Mouse (Mus musculus): ENCODE measurements around the gene Exoc1.

The Exoc1 gene

DNA sequence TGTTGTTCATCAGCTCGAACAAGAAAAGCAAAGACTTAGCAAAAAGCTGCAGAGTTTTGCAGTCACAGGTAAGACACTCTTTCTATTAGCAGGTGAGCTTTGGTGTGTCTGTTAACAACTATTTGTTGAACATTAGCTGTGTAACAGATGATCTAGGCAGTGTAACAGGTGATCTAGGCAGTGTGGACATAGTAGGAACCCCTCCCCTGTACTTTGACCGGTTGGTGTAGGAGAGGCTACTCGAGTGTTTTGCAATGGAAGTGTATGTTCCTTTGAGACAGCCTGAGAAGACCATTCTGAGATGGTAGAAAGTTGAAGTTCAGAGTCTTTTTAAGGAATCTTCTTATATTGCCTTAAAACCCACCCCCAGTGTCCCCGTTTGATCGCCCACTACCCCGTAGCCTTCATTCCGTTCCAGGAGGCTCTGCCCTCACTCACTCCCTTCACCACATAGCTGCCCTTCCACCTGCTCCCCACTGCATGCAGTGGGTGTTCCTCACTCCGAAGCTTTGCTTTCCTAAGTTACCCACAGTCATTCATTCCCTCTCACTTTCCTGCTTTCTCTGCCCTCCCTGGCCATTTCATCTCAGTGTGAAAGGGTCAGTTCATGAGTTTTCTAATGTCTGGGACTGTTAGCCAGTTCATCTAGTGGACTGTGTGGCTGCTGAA is 80.7 kb downstream of the Exoc1 start:
- no peak for DNase-seq (ENCODE audit: low spot score)

DNA sequence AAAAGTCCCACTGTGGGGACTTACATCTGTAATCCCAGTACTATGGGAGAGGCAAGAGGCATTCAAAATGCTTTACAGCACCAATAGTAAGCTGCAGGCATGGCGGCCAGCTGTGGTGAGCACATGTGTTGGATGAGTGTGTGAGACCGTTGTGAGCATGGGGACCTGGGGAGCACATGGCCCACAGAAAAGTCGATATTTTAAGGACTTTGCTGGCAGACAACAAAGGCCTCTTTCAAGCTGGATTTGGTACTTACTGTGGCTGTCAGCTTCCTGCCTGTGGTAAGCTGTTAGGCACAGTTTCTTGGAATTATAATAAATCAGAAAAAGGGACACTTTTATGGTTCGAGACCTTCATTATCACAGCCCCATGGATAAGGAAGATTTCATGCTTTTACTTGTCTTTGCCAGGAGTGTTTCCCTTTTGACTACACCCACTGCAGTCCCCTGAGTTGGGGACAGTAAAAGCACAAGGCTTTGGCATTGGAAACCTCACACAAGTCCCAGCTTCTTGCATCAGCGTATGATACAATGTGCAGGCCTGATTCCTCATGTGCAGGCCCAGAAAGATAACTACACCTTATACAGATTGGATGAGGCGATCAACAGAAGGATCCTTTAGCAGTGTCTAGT is 83.9 kb downstream of the Exoc1 start:
- no peak for DNase-seq (ENCODE audit: low spot score)

DNA sequence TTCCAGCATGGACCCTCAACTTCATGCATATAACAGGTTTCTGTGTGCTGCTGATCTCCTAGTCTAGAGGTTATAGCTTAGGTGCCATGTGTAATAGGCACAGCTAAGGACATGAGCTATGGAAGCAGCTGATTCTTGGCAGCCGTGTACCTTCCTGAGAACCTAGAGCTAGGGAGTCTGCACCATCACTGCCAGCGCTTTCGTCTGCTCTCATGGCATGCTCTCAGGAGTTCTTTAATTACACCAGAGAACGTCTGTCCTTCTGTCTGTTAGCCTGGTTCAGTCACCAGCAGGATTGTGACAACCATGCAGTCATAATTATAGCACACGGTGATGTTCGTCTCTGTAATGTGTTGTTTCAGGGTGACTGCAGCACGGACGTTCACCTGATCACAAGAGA is 86.2 kb downstream of the Exoc1 start:
- DNase-seq (ENCODE audit: low spot score) = no peak

DNA sequence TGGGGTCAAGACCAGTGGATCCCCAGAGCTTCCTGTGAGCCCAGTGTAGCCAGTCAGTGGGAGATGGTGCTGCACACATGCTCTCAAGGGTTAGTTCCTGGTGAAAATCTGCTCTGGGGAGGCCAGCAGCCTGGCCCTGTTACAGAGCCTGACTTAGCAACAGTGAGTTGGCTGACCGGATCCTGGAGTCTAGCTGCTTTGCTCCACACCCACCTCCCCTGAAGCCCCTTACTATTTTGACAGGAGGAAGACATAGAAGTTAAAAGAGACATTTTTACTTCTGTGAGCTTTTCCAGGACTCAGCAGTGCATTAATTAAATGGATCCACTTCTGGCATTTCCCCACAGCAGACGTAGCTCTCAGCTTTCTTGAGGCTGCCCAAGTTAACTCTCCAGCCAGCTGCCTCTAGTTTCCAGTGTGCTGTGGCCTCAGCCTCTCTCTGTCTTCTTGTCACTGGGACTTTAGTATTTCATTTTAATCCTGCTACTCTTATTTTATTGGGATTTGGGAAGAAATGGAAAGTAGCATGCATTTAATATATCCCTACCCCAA is 87.2 kb downstream of the Exoc1 start:
- DNase-seq (ENCODE audit: low spot score) = no peak

DNA sequence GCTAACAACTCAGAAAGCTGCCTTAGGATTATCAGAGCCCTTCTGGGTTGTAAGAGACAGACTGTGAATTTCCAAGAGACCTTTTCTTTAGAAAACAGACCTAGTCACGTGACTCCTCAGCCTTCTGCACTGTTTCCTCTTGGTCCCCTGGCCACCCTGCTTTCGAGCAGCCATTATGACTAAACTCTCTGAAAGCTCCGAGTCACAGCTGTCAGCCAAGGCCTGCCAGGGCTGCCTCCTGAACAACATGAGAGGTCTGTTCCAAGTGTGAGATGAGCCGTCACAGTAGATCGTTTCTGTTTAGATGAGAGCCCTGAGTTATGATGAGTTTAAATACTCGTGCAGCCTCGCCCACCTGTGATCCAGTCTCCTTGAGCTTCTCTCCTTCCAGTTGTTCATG is 89.6 kb downstream of the Exoc1 start:
- no peak for DNase-seq (ENCODE audit: low spot score)
